Mouse (Mus musculus) liver, embryonic 16.5 days (tissue): ENCODE data around the gene Sqor. TPM values are rescaled to one million over a fixed set of nuclear protein-coding genes. Genes with fewer than 3 reads are reported as not detected.

Experiments
- ATAC-seq: fragments of 200-750 bp; cut with Nextera tagmentation; 2 replicates; pipeline ENCODE4 v1.8.0; 2017; ENCODE audit warnings: low read depth, mild to moderate bottlenecking, moderate number of reproducible peaks, moderate library complexity
- H3K27ac ChIP-seq: fragments of 300-500 bp; sonication (generic); 2 replicates; pipeline ENCODE4 v1.5.1; 2014; ENCODE audit warnings: mild to moderate bottlenecking, low read length
- H3K27me3 ChIP-seq: fragments of 300-500 bp; sonication (generic); 2 replicates; pipeline ENCODE4 v1.6.1; 2014; ENCODE audit warnings: low read depth, low read length, mixed read lengths; ENCODE audit not compliant: control insufficient read depth, insufficient read depth
- H3K36me3 ChIP-seq: fragments of 300-500 bp; sonication (generic); 2 replicates; pipeline ENCODE4 v1.6.1; 2014; ENCODE audit warnings: mild to moderate bottlenecking; ENCODE audit not compliant: control insufficient read depth, insufficient read depth
- H3K4me1 ChIP-seq: fragments of 300-500 bp; sonication (generic); 2 replicates; pipeline ENCODE4 v1.6.1; 2014; ENCODE audit warnings: low read depth, low read length, mixed read lengths; ENCODE audit not compliant: control insufficient read depth
- H3K4me2 ChIP-seq: fragments of 300-500 bp; sonication (generic); 2 replicates; pipeline ENCODE4 v1.6.1; 2014; ENCODE audit warnings: low read depth, low read length, mixed read lengths
- H3K4me3 ChIP-seq: fragments of 300-500 bp; sonication (generic); 2 replicates; pipeline ENCODE4 v1.5.1; 2014; ENCODE audit warnings: low read depth, mild to moderate bottlenecking, low read length
- H3K9ac ChIP-seq: fragments of 300-500 bp; sonication (generic); 2 replicates; pipeline ENCODE4 v1.6.1; 2014; ENCODE audit warnings: low read depth, low read length
- H3K9me3 ChIP-seq: fragments of 300-500 bp; sonication (generic); replicated peaks from 2 replicates; pipeline ENCODE4 v1.6.1; 2016; ENCODE audit warnings: low read length; ENCODE audit not compliant: control insufficient read depth
- WGBS: fragments of 180-500 bp; shearing (Covaris S2); extraction: QIAGEN DNeasy Blood & Tissue Kit; methylation state at CpG from one replicate; pipeline ENCODE4 v1.1.7; 2014; ENCODE audit not compliant: insufficient replicate concordance; 5-methylcytosine and 5-hydroxymethylcytosine counted together
- polyA plus RNA-seq: library from polyadenylated mRNA; unstranded; fragments of >200 nt; fragmentation: Nextera tagmentation; extraction: Ambion mirVana; gene quantifications from 2 replicates; pipeline ENCODE4 v1.2.1, GENCODE M21; 2015

Sqor gene
- 9.1 and 9.3 TPM in 2 replicates for polyA plus RNA-seq

GRCm38 (mm10) chr2:122765071-122765793 is at the start of gene Sqor:
Sqor (plus strand) TSS chr2:122765237.
- Histone ChIP-seq H3K9ac (peak within 1 kb of the TSS; percentile 51), H3K9me3 (no peaks in the 10 kb centered on the region), H3K27me3 (peaks cover 5% of the 10 kb centered on the region), H3K4me1 (peaks cover 4% of the 10 kb centered on the region), H3K27ac (no peak within 1 kb of the TSS), H3K36me3 (no peaks in the 10 kb centered on the region), H3K4me2 (peak within 1 kb of the TSS; percentile 75), H3K4me3 (peak within 1 kb of the TSS; percentile 61)
- WGBS: 2% methylated on average over 43 of the region's 46 CpGs
- peak; percentile 90 for ATAC-seq

- H3K9ac ChIP-seq: no peak overlapping the region
- H3K4me1 ChIP-seq: no peaks in the 10 kb centered on the region
- no peak overlapping the region for H3K27ac ChIP-seq
- H3K27me3 ChIP-seq: no peaks in the 10 kb centered on the region
- no peak for ATAC-seq
- H3K36me3 ChIP-seq: no peaks in the 10 kb centered on the region
- no peak overlapping the region for H3K4me2 ChIP-seq
- 34% methylated on average over 3 of the region's 3 CpGs for WGBS
- H3K4me3 ChIP-seq: no peak overlapping the region
- no peaks in the 10 kb centered on the region for H3K9me3 ChIP-seq
These were observed 48.7 kb upstream of the Sqor start for GRCm38 (mm10) chr2:122716301-122716842.

GRCm38 (mm10) chr2:122719232-122719631 is 45.8 kb upstream of the Sqor start:
- Histone ChIP-seq H3K36me3 (no peaks in the 10 kb centered on the region), H3K4me2 (no peak overlapping the region), H3K9ac (no peak overlapping the region), H3K27ac (no peak overlapping the region), H3K9me3 (no peaks in the 10 kb centered on the region), H3K4me1 (no peaks in the 10 kb centered on the region), H3K27me3 (no peaks in the 10 kb centered on the region), H3K4me3 (no peak overlapping the region)
- 15% methylated on average over 1 of the region's 1 CpGs for WGBS
- ATAC-seq: no peak

- H3K4me1 ChIP-seq: no peaks in the 10 kb centered on the region
- H3K9me3 ChIP-seq: no peaks in the 10 kb centered on the region
- ATAC-seq: no peak
- no peak overlapping the region for H3K27ac ChIP-seq
- no peak overlapping the region for H3K4me3 ChIP-seq
- no peaks in the 10 kb centered on the region for H3K36me3 ChIP-seq
- no peaks in the 10 kb centered on the region for H3K27me3 ChIP-seq
- 51% methylated on average over 3 of the region's 3 CpGs for WGBS
- no peak overlapping the region for H3K9ac ChIP-seq
- no peak overlapping the region for H3K4me2 ChIP-seq
These were observed 44.5 kb upstream of the Sqor start for GRCm38 (mm10) chr2:122720564-122720963.

- no peak overlapping the region for H3K27ac ChIP-seq
- no peak overlapping the region for H3K4me3 ChIP-seq
- no peak for ATAC-seq
- no peak overlapping the region for H3K4me2 ChIP-seq
- H3K4me1 ChIP-seq: no peaks in the 10 kb centered on the region
- no peaks in the 10 kb centered on the region for H3K36me3 ChIP-seq
- H3K27me3 ChIP-seq: no peaks in the 10 kb centered on the region
- H3K9ac ChIP-seq: no peak overlapping the region
- 40% methylated on average over 10 of the region's 10 CpGs for WGBS
- no peaks in the 10 kb centered on the region for H3K9me3 ChIP-seq
These were observed 39.4 kb upstream of the Sqor start for GRCm38 (mm10) chr2:122725604-122726003.

- WGBS: 67% methylated on average over 2 of the region's 2 CpGs
These were observed 33.6 kb upstream of the Sqor start for GRCm38 (mm10) chr2:122731456-122731855.

GRCm38 (mm10) chr2:122737894-122738830 is 26.9 kb upstream of the Sqor start, which contains the start of gene Bloc1s6:
Bloc1s6 (plus strand) TSS chr2:122738503.
- peak; percentile 93 for ATAC-seq
- Histone ChIP-seq H3K27me3 (peaks cover 6% of the 10 kb centered on the region), H3K9ac (peak within 1 kb of the TSS; percentile 90), H3K36me3 (no peaks in the 10 kb centered on the region), H3K4me1 (peaks cover 2% of the 10 kb centered on the region), H3K4me3 (peak within 1 kb of the TSS; percentile 89), H3K9me3 (no peaks in the 10 kb centered on the region), H3K27ac (peak within 1 kb of the TSS; percentile 80), H3K4me2 (peak within 1 kb of the TSS; percentile 83)
- WGBS: 1% methylated on average over 52 of the region's 59 CpGs

More at GRCm38 (mm10) chr2:122731456-122731855, 33.6 kb upstream of the Sqor start:
- H3K27ac ChIP-seq: no peak overlapping the region
- no peaks in the 10 kb centered on the region for H3K9me3 ChIP-seq
- no peak overlapping the region for H3K9ac ChIP-seq
- ATAC-seq: no peak
- no peaks in the 10 kb centered on the region for H3K4me1 ChIP-seq
- H3K4me2 ChIP-seq: no peak overlapping the region
- no peak overlapping the region for H3K4me3 ChIP-seq
- H3K27me3 ChIP-seq: peaks cover 6% of the 10 kb centered on the region
- no peaks in the 10 kb centered on the region for H3K36me3 ChIP-seq

- Histone ChIP-seq H3K9ac (peak overlapping the region; percentile 90), H3K27me3 (peaks cover 6% of the 10 kb centered on the region), H3K36me3 (no peaks in the 10 kb centered on the region), H3K4me1 (peaks cover 2% of the 10 kb centered on the region), H3K4me3 (peak overlapping the region; percentile 89), H3K4me2 (peak overlapping the region; percentile 83), H3K9me3 (no peaks in the 10 kb centered on the region), H3K27ac (no peak overlapping the region)
- ATAC-seq: no peak
- WGBS: 25% methylated on average over 7 of the region's 7 CpGs
These were observed 26.0 kb upstream of the Sqor start for GRCm38 (mm10) chr2:122739023-122739422.
